Mouse (Mus musculus): Measurements from ENCODE around the gene Olfr683. TPM values are rescaled to one million over a fixed set of nuclear protein-coding genes. Genes with fewer than 3 reads are reported as not detected.
"Not testable (repeated sequence)": the region's sequence is repeated elsewhere in the genome, so short reads cannot be mapped to it uniquely, and the experiment has no call there.

Olfr683 gene
- polyA plus RNA-seq (2015; fragmentation: Nextera tagmentation; extraction: Ambion mirVana), result not detected in 2 replicates

GRCm38 (mm10) chr7:105146912-105147311 lies at the start of gene Olfr683:
TSS of gene Olfr683 (minus strand) at chr7:105147012.
- no peak within 1 kb of the TSS for H3K9ac ChIP-seq
- 78% methylated on average over 1 of the region's 1 CpGs for WGBS
- H3K4me1 ChIP-seq (replicated peaks), result no peaks in the 10 kb centered on the region
- no peaks in the 10 kb centered on the region for H3K9me3 ChIP-seq
- no peak within 1 kb of the TSS for H3K4me3 ChIP-seq
- no peaks in the 10 kb centered on the region for H3K27me3 ChIP-seq
- no peak for ATAC-seq (ENCODE audit: low FRiP score, low read depth)
- H3K27ac ChIP-seq (replicated peaks), result no peak within 1 kb of the TSS
- no peaks in the 10 kb centered on the region for H3K36me3 ChIP-seq
- no peak within 1 kb of the TSS for H3K4me2 ChIP-seq

- Histone ChIP-seq H3K4me1 (replicated peaks) (no peaks in the 10 kb centered on the region), H3K9ac (no peak within 1 kb of the TSS), H3K27ac (replicated peaks) (no peak within 1 kb of the TSS), H3K4me3 (no peak within 1 kb of the TSS), H3K36me3 (no peaks in the 10 kb centered on the region), H3K27me3 (no peaks in the 10 kb centered on the region), H3K9me3 (no peaks in the 10 kb centered on the region), H3K4me2 (no peak within 1 kb of the TSS)
- WGBS, result 94% methylated on average over 1 of the region's 1 CpGs
- no peak for ATAC-seq (ENCODE audit: low FRiP score, low read depth)
Observed at GRCm38 (mm10) chr7:105185912-105186311, 39.1 kb upstream of the Olfr683 start, which contains the start of gene Olfr685. TSS of gene Olfr685 (minus strand) at chr7:105186012.

- Histone ChIP-seq H3K36me3 (no peaks in the 10 kb centered on the region), H3K4me1 (replicated peaks) (no peaks in the 10 kb centered on the region), H3K9ac (no peak overlapping the region), H3K27ac (replicated peaks) (no peak overlapping the region), H3K27me3 (no peaks in the 10 kb centered on the region), H3K9me3 (no peaks in the 10 kb centered on the region), H3K4me3 (no peak overlapping the region), H3K4me2 (no peak overlapping the region)
- 62% methylated on average over 4 of the region's 4 CpGs for WGBS
- ATAC-seq (ENCODE audit: low FRiP score, low read depth), result no peak
Observed at GRCm38 (mm10) chr7:105170773-105171172, 24.0 kb upstream of the Olfr683 start.

DNA sequence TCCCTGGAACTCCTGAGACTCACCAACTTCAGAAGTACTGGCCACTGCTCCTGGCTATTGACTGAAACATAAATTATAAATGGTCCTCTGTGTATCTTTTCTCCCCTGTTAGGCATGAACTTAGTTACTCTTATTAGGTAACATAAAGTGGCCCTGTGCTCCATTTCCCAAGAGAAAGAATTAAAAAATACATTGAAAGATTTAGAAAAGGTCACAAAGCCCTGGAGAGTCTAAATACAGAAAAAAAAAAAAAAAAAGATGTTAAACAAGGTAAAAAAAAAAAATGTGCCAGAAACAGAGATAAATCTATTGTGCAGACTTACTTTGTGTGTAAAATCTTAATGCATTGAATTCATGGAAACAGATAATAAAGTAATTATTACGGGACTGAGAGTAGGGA lies 16.7 kb upstream of the Olfr683 start, which contains the start of gene Olfr684:
Gene Olfr684, minus strand, starts transcription at position 101 of the 400 bp plus-strand sequence.
- Histone ChIP-seq H3K9me3 (no peaks in the 10 kb centered on the region), H3K9ac (no peak within 1 kb of the TSS), H3K36me3 (no peaks in the 10 kb centered on the region), H3K4me2 (no peak within 1 kb of the TSS), H3K4me1 (replicated peaks) (no peaks in the 10 kb centered on the region), H3K27ac (replicated peaks) (no peak within 1 kb of the TSS), H3K27me3 (no peaks in the 10 kb centered on the region), H3K4me3 (no peak within 1 kb of the TSS)
- 76% methylated on average over 1 of the region's 1 CpGs for WGBS
- no peak for ATAC-seq (ENCODE audit: low FRiP score, low read depth)

DNA sequence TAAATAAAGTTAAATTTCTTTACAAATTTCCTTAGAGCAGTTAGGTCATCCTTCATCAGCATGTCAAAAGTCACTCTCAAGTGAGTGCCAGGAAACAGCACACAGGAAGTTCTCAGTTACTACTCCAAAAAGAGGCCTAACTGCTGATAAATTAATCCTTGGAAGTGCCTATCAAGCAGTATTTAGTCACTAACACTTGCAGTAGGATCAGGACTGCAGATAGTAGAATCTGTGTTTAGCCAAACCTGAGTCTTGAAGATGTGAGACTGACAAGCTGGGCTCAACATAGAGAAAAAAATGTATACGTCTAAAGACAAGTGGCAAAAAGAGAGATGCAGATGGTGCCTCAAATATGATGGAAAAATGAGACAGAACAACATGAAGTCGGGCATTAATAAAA lies 5.5 kb downstream of the Olfr683 start:
- no peaks in the 10 kb centered on the region for H3K4me1 ChIP-seq (replicated peaks)
- no peaks in the 10 kb centered on the region for H3K27me3 ChIP-seq
- no peak for ATAC-seq (ENCODE audit: low FRiP score, low read depth)
- H3K4me3 ChIP-seq, result no peak overlapping the region
- WGBS, result 91% methylated on average over 2 of the region's 2 CpGs
- no peak overlapping the region for H3K4me2 ChIP-seq
- no peaks in the 10 kb centered on the region for H3K9me3 ChIP-seq
- no peak overlapping the region for H3K9ac ChIP-seq
- no peaks in the 10 kb centered on the region for H3K36me3 ChIP-seq
- no peak overlapping the region for H3K27ac ChIP-seq (replicated peaks)

GRCm38 (mm10) chr7:105116536-105116935 lies 30.3 kb downstream of the Olfr683 start, which contains the start of gene Olfr681:
TSS of gene Olfr681 (plus strand) at chr7:105116836.
- no peaks in the 10 kb centered on the region for H3K4me1 ChIP-seq (replicated peaks)
- H3K9me3 ChIP-seq, result no peaks in the 10 kb centered on the region
- ATAC-seq (ENCODE audit: low FRiP score, low read depth), result no peak
- no peak within 1 kb of the TSS for H3K9ac ChIP-seq
- no peak within 1 kb of the TSS for H3K27ac ChIP-seq (replicated peaks)
- H3K36me3 ChIP-seq, result no peaks in the 10 kb centered on the region
- no peak within 1 kb of the TSS for H3K4me2 ChIP-seq
- H3K27me3 ChIP-seq, result no peaks in the 10 kb centered on the region
- no peak within 1 kb of the TSS for H3K4me3 ChIP-seq

DNA sequence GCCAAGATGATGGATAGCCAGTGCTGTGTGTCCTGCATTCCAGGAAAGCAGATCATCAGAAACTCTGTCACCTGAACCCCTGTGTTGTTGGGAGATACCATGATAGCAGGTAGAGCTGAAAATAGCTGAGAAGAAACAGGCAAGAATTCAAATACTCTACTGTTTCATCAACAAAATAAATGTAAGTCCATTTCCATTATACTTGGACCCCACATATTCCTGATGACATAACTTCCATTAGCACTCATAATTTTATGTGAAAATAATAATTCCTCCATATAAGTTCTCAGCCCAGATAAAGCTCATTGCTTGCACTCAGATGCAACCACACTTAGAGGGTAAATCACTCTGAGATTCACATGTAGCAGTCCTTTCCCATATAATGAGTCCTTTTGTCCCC lies 54.1 kb downstream of the Olfr683 start, which contains the start of gene Olfr680-ps1:
Gene Olfr680-ps1, minus strand, starts transcription at position 101 of the 400 bp plus-strand sequence.
- not testable (repeated sequence) for H3K27ac ChIP-seq (replicated peaks); H3K27me3 ChIP-seq; H3K36me3 ChIP-seq; ATAC-seq (ENCODE audit: low FRiP score, low read depth); H3K9me3 ChIP-seq; H3K4me2 ChIP-seq; H3K4me1 ChIP-seq (replicated peaks); H3K4me3 ChIP-seq; H3K9ac ChIP-seq

Other genes with a start within 250 kb of the Olfr683 start
- not detected in 2 replicates for gene Olfr667, start 225.5 kb downstream of the Olfr683 start, polyA plus RNA-seq (2015; fragmentation: Nextera tagmentation; extraction: Ambion mirVana)
- gene Olfr668, start 219.0 kb downstream of the Olfr683 start, polyA plus RNA-seq (2015; fragmentation: Nextera tagmentation; extraction: Ambion mirVana), result not detected in 2 replicates
- gene Olfr669, start 212.8 kb downstream of the Olfr683 start, polyA plus RNA-seq (2015; fragmentation: Nextera tagmentation; extraction: Ambion mirVana), result not detected in 2 replicates
- gene Olfr670, start 184.4 kb downstream of the Olfr683 start, polyA plus RNA-seq (2015; fragmentation: Nextera tagmentation; extraction: Ambion mirVana), result not detected in 2 replicates
- not detected in 2 replicates for gene Olfr671, start 167.9 kb downstream of the Olfr683 start, polyA plus RNA-seq (2015; fragmentation: Nextera tagmentation; extraction: Ambion mirVana)
- gene Olfr672, start 145.0 kb downstream of the Olfr683 start, polyA plus RNA-seq (2015; fragmentation: Nextera tagmentation; extraction: Ambion mirVana), result not detected in 2 replicates
- gene Olfr675, start 118.6 kb downstream of the Olfr683 start, polyA plus RNA-seq (2015; fragmentation: Nextera tagmentation; extraction: Ambion mirVana), result not detected in 2 replicates
- not detected in 2 replicates for gene Olfr676, start 114.3 kb downstream of the Olfr683 start, polyA plus RNA-seq (2015; fragmentation: Nextera tagmentation; extraction: Ambion mirVana)
- gene Olfr677, start 95.6 kb downstream of the Olfr683 start, polyA plus RNA-seq (2015; fragmentation: Nextera tagmentation; extraction: Ambion mirVana), result not detected in 2 replicates
- gene Olfr678, start 82.5 kb downstream of the Olfr683 start, polyA plus RNA-seq (2015; fragmentation: Nextera tagmentation; extraction: Ambion mirVana), result not detected in 2 replicates
- gene Olfr679, start 65.8 kb downstream of the Olfr683 start, polyA plus RNA-seq (2015; fragmentation: Nextera tagmentation; extraction: Ambion mirVana), result not detected in 2 replicates
- gene Olfr680-ps1, start 54.2 kb downstream of the Olfr683 start, polyA plus RNA-seq (2015; fragmentation: Nextera tagmentation; extraction: Ambion mirVana), result not detected in 2 replicates
- gene Olfr681, start 30.2 kb downstream of the Olfr683 start, polyA plus RNA-seq (2015; fragmentation: Nextera tagmentation; extraction: Ambion mirVana), result not detected in 2 replicates
- not detected in 2 replicates for gene Olfr684, start 16.6 kb upstream of the Olfr683 start, polyA plus RNA-seq (2015; fragmentation: Nextera tagmentation; extraction: Ambion mirVana)
- not detected in 2 replicates for gene Olfr685, start 39.0 kb upstream of the Olfr683 start, polyA plus RNA-seq (2015; fragmentation: Nextera tagmentation; extraction: Ambion mirVana)
- not detected in 2 replicates for gene Olfr686, start 60.5 kb upstream of the Olfr683 start, polyA plus RNA-seq (2015; fragmentation: Nextera tagmentation; extraction: Ambion mirVana)
- not detected in 2 replicates for gene Olfr688, start 141.1 kb upstream of the Olfr683 start, polyA plus RNA-seq (2015; fragmentation: Nextera tagmentation; extraction: Ambion mirVana)
- 0.03 and 0.05 TPM in 2 replicates for gene Olfr689, start 164.2 kb upstream of the Olfr683 start, polyA plus RNA-seq (2015; fragmentation: Nextera tagmentation; extraction: Ambion mirVana)
- not detected in 2 replicates for gene Olfr690, start 187.1 kb upstream of the Olfr683 start, polyA plus RNA-seq (2015; fragmentation: Nextera tagmentation; extraction: Ambion mirVana)
- 0.12 and 0.16 TPM in 2 replicates for gene Olfr691, start 195.3 kb upstream of the Olfr683 start, polyA plus RNA-seq (2015; fragmentation: Nextera tagmentation; extraction: Ambion mirVana)
- not detected in 2 replicates for gene Olfr692, start 221.2 kb upstream of the Olfr683 start, polyA plus RNA-seq (2015; fragmentation: Nextera tagmentation; extraction: Ambion mirVana)
- gene Gm5901, start 228.0 kb upstream of the Olfr683 start, polyA plus RNA-seq (2015; fragmentation: Nextera tagmentation; extraction: Ambion mirVana), result not detected in 2 replicates

Measured in hindbrain, embryonic 15.5 days (tissue).